Mouse (Mus musculus) common myeloid progenitor, adult 5-6 weeks (primary cell): Measurements from ENCODE around the gene Fam168a. TPM values are rescaled to one million over a fixed set of nuclear protein-coding genes. Genes with fewer than 3 reads are reported as not detected.
"Not testable (repeated sequence)": the region's sequence is repeated elsewhere in the genome, so short reads cannot be mapped to it uniquely, and the experiment has no call there.

ENCODE experiments used
- ATAC-seq: replicated peaks from 2 replicates; pipeline ENCODE4 v1.8.0; 2016; ENCODE audit warnings: low read depth, mild to moderate bottlenecking, moderate TSS enrichment, inconsistent platforms; ENCODE audit not compliant: poor library complexity, severe bottlenecking
- total RNA-seq: library from RNA; stranded (forward); fragments of 200-1000, 187-1606 nt; gene quantifications from 2 replicates; pipeline ENCODE4 v1.2.3, GENCODE M21; 2017

The Fam168a gene
- total RNA-seq, 1 experiment from 2014 or later = 17.0 TPM

GRCm38 (mm10) chr7:100699771-100700770 is 6.4 kb upstream of the Fam168a start:
- ATAC-seq = no peak

DNA sequence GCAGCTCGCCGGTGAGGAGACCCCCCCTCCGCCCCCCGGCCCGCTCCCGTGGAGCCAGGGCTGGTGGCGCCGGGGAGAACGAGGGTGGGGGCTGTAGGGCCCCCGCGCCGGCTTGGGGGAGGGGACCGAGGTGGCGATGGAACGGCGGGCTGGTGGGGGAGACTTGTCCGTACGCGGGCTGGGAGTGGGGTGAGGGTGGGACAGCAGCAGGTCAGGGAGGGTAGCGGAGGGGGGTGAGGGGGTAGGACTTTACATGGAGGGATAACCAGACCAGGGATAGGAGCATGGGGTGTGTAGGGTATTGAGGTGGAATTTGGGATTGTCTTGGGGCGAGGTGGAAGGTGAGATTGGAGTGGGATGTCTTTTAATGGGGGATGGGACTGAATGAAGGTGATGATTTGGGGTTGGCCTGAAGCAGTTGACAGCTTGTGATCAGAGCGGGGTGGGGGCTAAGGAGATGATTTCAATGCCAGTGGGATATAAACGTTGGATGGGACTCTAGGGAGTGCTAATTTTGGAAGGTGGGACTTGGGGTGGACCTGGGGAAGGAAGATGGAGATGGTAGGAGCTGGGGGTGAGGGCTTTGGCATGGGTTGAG is 547 bp downstream of the Fam168a start:
- ATAC-seq = no peak

DNA sequence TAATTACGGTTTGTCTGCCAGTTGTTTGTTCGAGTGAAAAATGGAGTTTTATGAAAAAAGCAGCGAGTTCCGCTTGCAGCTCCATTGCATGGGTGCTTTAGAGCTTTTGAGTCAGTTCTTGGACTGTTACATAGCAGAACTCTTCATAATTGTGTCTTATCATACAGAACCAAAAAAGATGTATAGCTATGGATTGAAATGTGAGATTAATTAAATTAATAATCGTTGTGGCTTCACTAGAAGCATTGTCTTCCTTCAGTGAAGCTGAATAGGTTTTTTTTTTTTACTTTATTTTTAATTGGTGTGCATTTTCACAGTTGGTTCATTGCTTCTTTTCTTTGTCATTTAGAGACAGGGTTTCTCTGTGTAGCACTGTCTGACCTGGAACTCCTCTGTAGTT is 12.3 kb downstream of the Fam168a start:
- ATAC-seq = no peak

GRCm38 (mm10) chr7:100722268-100722667 is 15.8 kb downstream of the Fam168a start:
- no peak for ATAC-seq

DNA sequence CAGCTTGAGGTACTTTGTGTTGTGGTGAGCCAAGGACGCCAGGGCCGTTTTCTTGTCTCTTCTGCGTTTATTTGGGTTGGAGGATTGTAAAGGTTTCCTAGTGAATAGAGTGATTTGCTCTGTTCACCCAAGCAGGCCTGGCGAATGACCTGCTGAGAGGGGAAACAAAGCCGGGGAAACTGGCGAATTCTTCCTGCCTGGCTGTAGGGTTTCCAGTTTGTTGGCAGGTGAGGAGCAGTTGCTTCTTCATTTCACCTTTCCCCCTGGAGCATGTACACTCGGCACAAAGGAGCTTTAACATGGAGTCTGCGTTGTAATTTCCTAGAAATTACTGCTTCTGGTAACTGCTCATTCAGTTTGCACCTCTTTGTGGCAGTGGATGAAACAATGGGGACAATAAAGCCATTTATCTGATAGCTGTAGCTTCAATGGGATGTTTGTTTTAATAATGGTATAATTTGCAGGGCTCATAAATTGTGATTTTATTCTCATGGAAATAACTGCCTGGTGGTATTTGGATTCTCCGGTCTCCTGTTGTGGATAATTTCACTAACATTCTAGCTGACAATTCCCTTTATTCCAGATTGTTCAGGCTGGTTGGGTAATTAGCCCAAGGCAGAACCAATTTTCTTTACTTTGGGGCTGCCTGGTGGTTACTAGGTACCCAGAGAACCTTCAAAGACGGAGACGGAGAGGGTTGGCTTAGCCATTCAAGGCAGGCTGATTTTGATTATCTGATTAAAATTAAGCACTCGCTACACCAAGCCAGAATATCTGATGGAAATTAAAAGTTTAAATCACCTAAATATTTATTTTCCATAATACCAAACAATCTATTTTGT is 17.2 kb downstream of the Fam168a start:
- ATAC-seq = no peak

GRCm38 (mm10) chr7:100727538-100728085 is 21.2 kb downstream of the Fam168a start:
- no peak for ATAC-seq

DNA sequence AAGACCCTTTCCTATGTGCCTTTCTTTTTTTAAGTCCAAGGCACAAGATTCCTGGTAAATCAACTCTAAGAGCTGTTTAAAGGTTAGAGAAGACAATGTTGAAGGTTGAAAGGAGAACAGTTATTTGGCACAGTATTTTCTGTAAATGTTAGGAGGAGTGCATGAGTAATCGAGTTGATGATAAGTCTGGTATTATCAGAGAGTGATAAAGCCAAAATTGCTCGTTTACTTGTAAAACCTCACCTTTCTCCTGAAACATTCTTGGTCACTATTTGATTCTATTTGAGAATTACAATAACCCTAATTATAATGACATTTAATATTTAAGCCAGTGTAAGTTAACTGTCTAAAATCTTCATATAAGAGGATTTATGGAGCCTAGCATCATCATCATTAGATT is 23.3 kb downstream of the Fam168a start:
- ATAC-seq = no peak

DNA sequence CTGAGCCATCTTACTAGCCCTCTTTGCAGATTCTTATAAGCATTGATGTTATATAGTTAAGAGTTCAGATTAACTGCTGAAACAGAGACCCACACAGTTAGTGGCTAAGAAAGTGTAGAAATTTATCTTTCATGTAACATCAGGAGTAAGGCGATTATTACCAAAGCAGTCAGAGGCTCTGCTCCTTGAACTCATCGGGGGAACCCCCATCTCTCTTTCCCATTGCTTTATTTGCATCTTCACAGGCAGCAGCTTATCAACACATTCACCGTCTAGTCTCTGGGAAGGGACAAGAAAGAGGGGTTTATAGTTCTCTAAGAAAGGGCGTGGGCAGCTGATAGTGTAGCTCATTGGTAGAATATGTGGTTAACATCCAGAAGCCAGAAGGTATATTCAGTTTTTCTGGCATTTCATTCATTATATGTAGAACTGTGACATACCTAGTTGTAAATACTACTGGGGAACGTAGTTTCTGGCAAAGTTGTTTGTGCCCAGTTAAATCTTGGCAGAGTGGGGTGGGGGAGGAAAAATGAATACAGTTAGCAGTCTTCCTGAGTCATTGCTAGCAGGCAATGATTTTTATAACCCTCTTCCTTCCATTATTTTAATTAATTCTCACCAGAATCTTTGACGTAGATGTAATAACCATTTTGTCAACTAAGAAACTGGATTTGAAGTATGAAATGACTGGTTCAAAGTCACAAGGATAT is 26.1 kb downstream of the Fam168a start:
- ATAC-seq = 0 out of 2 replicates have a peak, but pooled peaks have one; percentile 11

DNA sequence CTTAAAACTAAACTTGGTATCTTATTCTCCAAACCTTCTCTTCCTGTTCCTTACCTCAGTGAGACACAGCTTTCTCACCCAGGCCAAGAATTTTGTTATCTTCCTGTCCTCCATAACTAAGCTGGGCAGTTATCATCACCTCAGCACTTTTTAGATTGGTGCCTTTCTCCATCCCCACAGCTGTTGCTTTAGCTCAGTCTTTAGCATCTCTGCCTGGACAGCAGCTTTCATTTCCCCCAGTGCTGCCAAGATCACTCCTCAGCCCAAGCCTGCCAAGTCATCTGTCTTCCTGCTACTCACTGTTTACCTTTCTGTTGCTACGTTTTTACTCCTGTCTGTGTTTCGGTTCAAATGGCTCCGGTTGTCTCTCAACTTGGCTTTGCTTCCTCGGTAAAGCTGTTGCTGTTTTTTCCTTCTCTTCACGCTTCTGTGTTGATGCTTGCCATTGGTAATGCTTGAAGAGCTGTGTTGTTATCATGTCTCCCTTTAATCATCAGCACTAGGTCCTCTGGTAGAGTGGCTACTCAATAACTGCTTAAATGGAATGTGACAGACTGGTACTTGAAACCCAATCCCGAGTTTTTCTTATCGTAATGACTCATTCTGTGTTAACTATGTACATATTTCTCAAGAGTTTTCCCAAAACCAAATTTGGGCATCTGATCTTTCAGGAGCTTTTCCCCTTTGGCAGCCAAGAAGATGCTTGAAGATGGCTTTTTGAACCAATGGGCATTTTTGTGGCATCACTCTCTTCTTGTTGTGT is 26.8 kb downstream of the Fam168a start:
- no peak for ATAC-seq

DNA sequence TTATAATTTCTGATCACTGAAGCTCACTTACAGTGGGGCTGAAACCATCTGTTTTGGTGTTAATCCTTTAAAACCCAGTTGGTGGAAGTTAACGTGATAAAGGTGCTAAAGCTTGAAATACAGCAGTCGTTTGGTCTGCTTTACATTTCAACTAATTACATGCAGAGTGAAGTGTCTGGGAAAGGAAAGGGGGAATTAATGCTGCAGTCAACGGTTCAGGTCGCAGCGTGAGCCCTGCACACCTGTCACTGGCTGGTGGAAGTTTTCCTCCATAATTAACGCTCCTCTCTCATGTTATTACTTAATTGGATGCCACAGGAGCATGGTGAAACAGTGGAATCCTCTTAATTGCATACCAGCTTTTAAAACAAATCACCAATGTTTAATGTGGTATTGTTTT is 27.8 kb downstream of the Fam168a start:
- no peak for ATAC-seq

- ATAC-seq = not testable (repeated sequence)
These were observed 28.5 kb downstream of the Fam168a start for GRCm38 (mm10) chr7:100734905-100735304.

DNA sequence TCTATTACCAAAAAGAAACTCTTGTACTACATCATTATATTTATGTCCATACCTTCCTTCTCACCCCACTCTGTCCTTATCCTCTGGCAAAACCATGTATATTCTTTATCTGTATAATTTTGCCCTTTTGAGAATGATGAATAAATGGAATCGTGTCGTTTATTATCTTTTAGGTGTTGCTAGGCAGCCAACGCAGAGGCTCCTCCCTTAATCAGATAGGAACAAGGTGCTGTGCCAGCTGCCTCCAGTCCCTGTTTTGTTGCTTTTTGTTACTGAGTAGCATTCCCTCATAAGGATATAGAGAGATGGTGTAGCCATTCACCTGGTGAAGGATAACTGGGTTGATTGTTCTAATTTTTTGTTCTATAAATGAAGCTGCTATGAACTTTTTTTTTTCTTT is 29.7 kb downstream of the Fam168a start:
- ATAC-seq = no peak

- no peak for ATAC-seq
These were observed 37.9 kb downstream of the Fam168a start for GRCm38 (mm10) chr7:100744372-100744771.

DNA sequence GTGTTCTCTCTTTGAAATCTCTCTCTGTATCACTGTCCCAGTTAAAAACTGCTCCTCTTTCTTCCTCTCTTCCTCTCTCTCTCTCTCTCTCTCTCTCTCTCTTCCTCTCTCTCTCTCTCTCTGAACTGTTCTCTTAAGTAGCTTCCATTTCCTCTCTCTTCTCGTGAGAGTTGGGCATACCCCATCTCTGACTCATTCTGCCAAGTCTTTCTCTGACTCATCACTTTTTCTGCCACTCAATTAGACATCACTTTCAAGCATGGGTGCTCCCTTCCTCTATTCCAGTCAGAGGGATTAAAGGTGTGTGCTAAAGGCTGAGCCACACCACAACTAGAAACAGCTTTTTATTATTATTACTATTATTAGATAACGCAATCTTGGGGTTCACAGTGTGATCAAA is 43.7 kb downstream of the Fam168a start:
- ATAC-seq = no peak

DNA sequence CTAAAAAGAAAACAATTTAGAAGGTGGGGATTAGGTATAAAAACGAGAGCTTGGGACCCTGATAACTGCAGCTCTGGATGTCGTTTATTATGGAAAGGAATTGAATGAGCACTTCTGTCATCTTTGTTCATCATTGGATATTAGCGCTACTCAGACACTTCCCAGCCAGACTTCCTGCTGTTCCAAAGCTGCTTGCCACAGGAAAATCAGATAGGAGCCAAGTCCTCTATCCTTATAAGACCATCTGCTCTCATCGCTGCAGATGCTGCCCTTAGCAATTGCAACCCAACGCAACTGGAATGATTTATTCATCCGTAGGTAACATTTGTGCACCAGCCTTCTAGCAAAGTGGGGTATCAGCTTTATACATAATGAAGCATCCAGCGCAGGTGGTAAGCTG is 52.3 kb downstream of the Fam168a start:
- ATAC-seq = no peak

DNA sequence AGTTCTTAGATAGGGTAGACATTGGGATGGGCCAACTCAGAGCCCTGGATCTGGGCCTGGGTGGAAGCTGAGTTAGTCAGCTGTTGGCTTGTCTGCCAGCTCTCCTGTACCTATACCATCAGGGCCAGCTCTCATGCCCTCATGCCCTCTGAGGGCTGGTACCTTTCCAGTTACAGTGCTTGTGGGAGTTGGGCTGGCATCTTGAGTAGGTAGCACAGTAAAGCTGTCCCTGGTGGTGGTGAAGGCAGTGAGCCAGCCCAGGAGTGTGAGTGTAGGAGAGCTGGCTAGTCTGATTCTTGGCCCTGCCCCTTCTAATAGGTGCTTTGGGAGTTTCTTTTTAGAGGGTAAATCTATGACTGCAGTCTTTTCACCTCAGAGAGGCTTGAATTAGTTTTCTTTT is 56.3 kb downstream of the Fam168a start:
- ATAC-seq = no peak

DNA sequence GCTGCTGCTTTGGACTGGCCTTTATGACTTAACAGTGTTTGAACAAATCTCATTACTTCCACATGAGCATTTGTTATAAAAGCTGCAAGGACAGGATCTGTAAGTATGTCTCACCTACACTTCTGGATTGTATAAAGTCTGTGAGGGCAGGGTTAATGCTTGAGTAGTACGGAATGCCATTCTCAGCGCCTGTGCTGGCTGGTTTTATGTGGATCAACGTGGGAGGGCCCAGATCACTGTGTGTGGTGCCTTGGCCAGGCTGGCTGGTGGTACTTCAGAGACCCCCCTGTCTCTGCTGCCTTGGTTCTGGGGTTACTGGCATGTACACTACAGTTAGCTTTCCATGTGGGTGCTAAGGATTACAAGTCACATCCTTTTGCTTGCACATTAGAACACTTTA is 61.1 kb downstream of the Fam168a start:
- ATAC-seq = no peak

GRCm38 (mm10) chr7:100768009-100768408 is 61.6 kb downstream of the Fam168a start:
- ATAC-seq = no peak

DNA sequence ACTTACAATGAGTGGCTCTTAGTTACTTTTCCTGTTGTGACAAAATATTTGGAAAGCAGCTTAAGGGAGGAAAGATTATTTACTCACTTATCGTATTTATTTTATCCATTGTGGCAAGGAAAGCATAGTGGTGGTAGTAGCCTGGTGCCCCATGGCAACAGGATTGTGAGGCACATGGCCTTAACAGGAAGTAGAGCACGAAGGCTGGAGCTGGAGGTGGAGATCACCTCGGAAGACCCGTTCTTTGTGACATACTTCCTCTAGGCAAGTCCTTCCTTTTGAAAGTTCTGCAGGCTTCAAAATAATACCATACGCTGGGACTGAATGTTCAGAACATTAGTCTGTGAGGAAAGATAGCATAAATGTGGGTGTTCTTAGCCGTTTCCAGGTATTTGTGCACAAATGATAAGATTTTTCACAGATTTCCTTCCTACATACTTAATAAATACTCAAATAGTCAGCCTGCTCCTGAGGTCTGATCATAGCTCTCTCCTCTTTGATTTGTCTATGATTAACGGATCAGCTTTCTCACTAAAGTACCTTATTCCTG is 63.2 kb downstream of the Fam168a start:
- ATAC-seq = no peak
